Mouse (Mus musculus) forebrain, embryonic 13.5 days (tissue): ENCODE measurements at regions not wholly inside any gene's neighbourhood (a gene's known extent, or its start where the extent isn't known, plus 50 kb on each side); places are given as distances from the start of the nearest gene placed in this dataset.

Experiments
- ATAC-seq: fragments of 200-750 bp; cut with Nextera tagmentation; 2 replicates; pipeline ENCODE4 v1.8.0; 2017
- H3K27ac ChIP-seq: fragments of 300-500 bp; sonication (generic); 2 replicates; pipeline ENCODE4 v1.5.1; 2015; ENCODE audit warnings: inconsistent platforms, mild to moderate bottlenecking, moderate library complexity
- H3K27me3 ChIP-seq: fragments of 300-500 bp; sonication (generic); 2 replicates; pipeline ENCODE4 v1.6.1; 2015; ENCODE audit warnings: mild to moderate bottlenecking, inconsistent platforms
- H3K36me3 ChIP-seq: fragments of 300-500 bp; sonication (generic); 2 replicates; pipeline ENCODE4 v1.6.1; 2015; ENCODE audit warnings: mild to moderate bottlenecking, inconsistent platforms; ENCODE audit not compliant: poor library complexity, severe bottlenecking
- H3K4me1 ChIP-seq: fragments of 300-500 bp; sonication (generic); 2 replicates; pipeline ENCODE4 v1.6.1; 2015; ENCODE audit warnings: inconsistent platforms
- H3K4me2 ChIP-seq: fragments of 300-500 bp; sonication (generic); 2 replicates; pipeline ENCODE4 v1.6.1; 2015; ENCODE audit warnings: inconsistent platforms, mild to moderate bottlenecking, moderate library complexity
- H3K4me3 ChIP-seq: fragments of 300-500 bp; sonication (generic); 2 replicates; pipeline ENCODE4 v1.5.1; 2015; ENCODE audit warnings: mild to moderate bottlenecking, inconsistent platforms
- H3K9ac ChIP-seq: fragments of 300-500 bp; sonication (generic); 2 replicates; pipeline ENCODE4 v1.6.1; 2015; ENCODE audit warnings: mild to moderate bottlenecking, inconsistent platforms
- H3K9me3 ChIP-seq: fragments of 300-500 bp; sonication (generic); replicated peaks from 2 replicates; pipeline ENCODE4 v1.6.1; 2016; ENCODE audit warnings: inconsistent platforms
- WGBS: fragments of 180-500 bp; shearing (Covaris S2); methylation state at CpG from one replicate; pipeline ENCODE4 v1.1.7; 2015; 5-methylcytosine and 5-hydroxymethylcytosine counted together

- H3K9me3 ChIP-seq = no peaks in the 10 kb centered on the region
- no peak overlapping the region for H3K9ac ChIP-seq
- ATAC-seq = no peak
- WGBS = 97% methylated on average over 2 of the region's 2 CpGs
- H3K4me1 ChIP-seq = no peaks in the 10 kb centered on the region
- H3K4me3 ChIP-seq = no peak overlapping the region
- H3K27ac ChIP-seq = no peak overlapping the region
- H3K27me3 ChIP-seq = no peaks in the 10 kb centered on the region
- H3K4me2 ChIP-seq = no peak overlapping the region
- H3K36me3 ChIP-seq = no peaks in the 10 kb centered on the region
Measured at GRCm38 (mm10) chr15:67673276-67673675, 1172.6 kb upstream of the Lrrc6 start.

- Histone ChIP-seq H3K4me1 (0 out of 2 replicates have a peak, but pooled peaks cover 3% of the 10 kb centered on the region), H3K27ac (no peak overlapping the region), H3K9ac (no peak overlapping the region), H3K27me3 (no peaks in the 10 kb centered on the region), H3K9me3 (no peaks in the 10 kb centered on the region), H3K36me3 (no peaks in the 10 kb centered on the region), H3K4me2 (no peak overlapping the region), H3K4me3 (no peak overlapping the region)
- WGBS = 52% methylated on average over 1 of the region's 1 CpGs
- ATAC-seq = no peak
Measured at GRCm38 (mm10) chr15:67636155-67636554, 1135.4 kb upstream of the Lrrc6 start.

GRCm38 (mm10) chr15:67626704-67627287, 1126.1 kb upstream of the Lrrc6 start:
- Histone ChIP-seq H3K4me2 (no peak overlapping the region), H3K27me3 (no peaks in the 10 kb centered on the region), H3K36me3 (no peaks in the 10 kb centered on the region), H3K4me3 (no peak overlapping the region), H3K9ac (no peak overlapping the region), H3K4me1 (no peaks in the 10 kb centered on the region), H3K9me3 (peaks cover 2% of the 10 kb centered on the region), H3K27ac (no peak overlapping the region)
- WGBS = 80% methylated on average over 3 of the region's 3 CpGs
- ATAC-seq = no peak

- H3K27ac ChIP-seq = no peak overlapping the region
- 81% methylated on average over 3 of the region's 3 CpGs for WGBS
- no peaks in the 10 kb centered on the region for H3K4me1 ChIP-seq
- H3K4me2 ChIP-seq = no peak overlapping the region
- H3K4me3 ChIP-seq = no peak overlapping the region
- H3K9ac ChIP-seq = no peak overlapping the region
- no peaks in the 10 kb centered on the region for H3K36me3 ChIP-seq
- no peak for ATAC-seq
- H3K27me3 ChIP-seq = no peaks in the 10 kb centered on the region
- no peaks in the 10 kb centered on the region for H3K9me3 ChIP-seq
Measured at GRCm38 (mm10) chr15:67611896-67612295, 1111.2 kb upstream of the Lrrc6 start.

GRCm38 (mm10) chr15:67598426-67598825, 1097.7 kb upstream of the Lrrc6 start:
- Histone ChIP-seq H3K9ac (no peak overlapping the region), H3K4me3 (no peak overlapping the region), H3K27ac (no peak overlapping the region), H3K9me3 (no peaks in the 10 kb centered on the region), H3K36me3 (no peaks in the 10 kb centered on the region), H3K27me3 (no peaks in the 10 kb centered on the region), H3K4me2 (no peak overlapping the region), H3K4me1 (no peaks in the 10 kb centered on the region)
- WGBS = 79% methylated on average over 4 of the region's 4 CpGs
- ATAC-seq = no peak

- Histone ChIP-seq H3K27me3 (no peaks in the 10 kb centered on the region), H3K9me3 (no peaks in the 10 kb centered on the region), H3K9ac (no peak overlapping the region), H3K4me2 (no peak overlapping the region), H3K4me1 (no peaks in the 10 kb centered on the region), H3K36me3 (no peaks in the 10 kb centered on the region), H3K4me3 (no peak overlapping the region), H3K27ac (no peak overlapping the region)
- 75% methylated on average over 1 of the region's 1 CpGs for WGBS
- ATAC-seq = no peak
Measured at GRCm38 (mm10) chr15:67576581-67576980, 1075.9 kb upstream of the Lrrc6 start.

- H3K27ac ChIP-seq = no peak overlapping the region
- H3K36me3 ChIP-seq = no peaks in the 10 kb centered on the region
- H3K4me1 ChIP-seq = no peaks in the 10 kb centered on the region
- no peaks in the 10 kb centered on the region for H3K27me3 ChIP-seq
- 82% methylated on average over 1 of the region's 1 CpGs for WGBS
- no peaks in the 10 kb centered on the region for H3K9me3 ChIP-seq
- no peak for ATAC-seq
- no peak overlapping the region for H3K4me3 ChIP-seq
- no peak overlapping the region for H3K4me2 ChIP-seq
- no peak overlapping the region for H3K9ac ChIP-seq
Measured at GRCm38 (mm10) chr15:67571614-67572013, 1070.9 kb upstream of the Lrrc6 start.

- WGBS = 82% methylated on average over 1 of the region's 1 CpGs
- no peak overlapping the region for H3K4me3 ChIP-seq
- no peaks in the 10 kb centered on the region for H3K36me3 ChIP-seq
- H3K4me2 ChIP-seq = no peak overlapping the region
- no peaks in the 10 kb centered on the region for H3K9me3 ChIP-seq
- H3K9ac ChIP-seq = no peak overlapping the region
- no peak for ATAC-seq
- no peak overlapping the region for H3K27ac ChIP-seq
- no peaks in the 10 kb centered on the region for H3K27me3 ChIP-seq
- H3K4me1 ChIP-seq = no peaks in the 10 kb centered on the region
Measured at GRCm38 (mm10) chr15:67557304-67557703, 1056.6 kb upstream of the Lrrc6 start.

- no peak overlapping the region for H3K4me3 ChIP-seq
- H3K27ac ChIP-seq = no peak overlapping the region
- H3K9me3 ChIP-seq = no peaks in the 10 kb centered on the region
- ATAC-seq = no peak
- no peak overlapping the region for H3K4me2 ChIP-seq
- WGBS = 89% methylated on average over 2 of the region's 2 CpGs
- H3K27me3 ChIP-seq = no peaks in the 10 kb centered on the region
- no peaks in the 10 kb centered on the region for H3K4me1 ChIP-seq
- no peaks in the 10 kb centered on the region for H3K36me3 ChIP-seq
- no peak overlapping the region for H3K9ac ChIP-seq
Measured at GRCm38 (mm10) chr15:67551911-67552310, 1051.2 kb upstream of the Lrrc6 start.

GRCm38 (mm10) chr15:67546896-67547400, 1046.2 kb upstream of the Lrrc6 start:
- ATAC-seq = no peak
- H3K27me3 ChIP-seq = no peaks in the 10 kb centered on the region
- H3K9me3 ChIP-seq = no peaks in the 10 kb centered on the region
- H3K27ac ChIP-seq = no peak overlapping the region
- H3K4me2 ChIP-seq = no peak overlapping the region
- H3K36me3 ChIP-seq = no peaks in the 10 kb centered on the region
- no peak overlapping the region for H3K9ac ChIP-seq
- H3K4me1 ChIP-seq = no peaks in the 10 kb centered on the region
- no peak overlapping the region for H3K4me3 ChIP-seq
- WGBS = 76% methylated on average over 1 of the region's 1 CpGs

- Histone ChIP-seq H3K36me3 (no peaks in the 10 kb centered on the region), H3K4me3 (no peak overlapping the region), H3K9me3 (no peaks in the 10 kb centered on the region), H3K27me3 (no peaks in the 10 kb centered on the region), H3K4me2 (no peak overlapping the region), H3K9ac (no peak overlapping the region), H3K27ac (no peak overlapping the region), H3K4me1 (no peaks in the 10 kb centered on the region)
- WGBS = 92% methylated on average over 6 of the region's 6 CpGs
- ATAC-seq = no peak
Measured at GRCm38 (mm10) chr15:67545745-67546144, 1045.0 kb upstream of the Lrrc6 start.

GRCm38 (mm10) chr15:67513722-67514121, 1013.0 kb upstream of the Lrrc6 start:
- Histone ChIP-seq H3K27ac (no peak overlapping the region), H3K4me1 (no peaks in the 10 kb centered on the region), H3K9ac (no peak overlapping the region), H3K27me3 (no peaks in the 10 kb centered on the region), H3K4me2 (no peak overlapping the region), H3K4me3 (no peak overlapping the region), H3K9me3 (no peaks in the 10 kb centered on the region), H3K36me3 (no peaks in the 10 kb centered on the region)
- ATAC-seq = no peak

GRCm38 (mm10) chr15:67495001-67495658, 994.4 kb upstream of the Lrrc6 start:
- 84% methylated on average over 7 of the region's 7 CpGs for WGBS
- Histone ChIP-seq H3K4me3 (no peak overlapping the region), H3K4me2 (no peak overlapping the region), H3K27ac (no peak overlapping the region), H3K36me3 (no peaks in the 10 kb centered on the region), H3K9me3 (no peaks in the 10 kb centered on the region), H3K9ac (no peak overlapping the region), H3K27me3 (no peaks in the 10 kb centered on the region), H3K4me1 (no peaks in the 10 kb centered on the region)
- peak; percentile 38; the same call in 1 of the 2 replicates for ATAC-seq
